Mouse (Mus musculus): ENCODE results near the gene Tmco1.
A peak's percentile ranks its signal among the peaks of the same experiment; 100 is the strongest.

Tmco1 gene

GRCm38 (mm10) chr1:167308261-167309054 lies at the start of gene Tmco1:
Tmco1 (plus strand) TSS chr1:167308378.
- peak; percentile 97 for DNase-seq (ENCODE audit: low spot score)

DNA sequence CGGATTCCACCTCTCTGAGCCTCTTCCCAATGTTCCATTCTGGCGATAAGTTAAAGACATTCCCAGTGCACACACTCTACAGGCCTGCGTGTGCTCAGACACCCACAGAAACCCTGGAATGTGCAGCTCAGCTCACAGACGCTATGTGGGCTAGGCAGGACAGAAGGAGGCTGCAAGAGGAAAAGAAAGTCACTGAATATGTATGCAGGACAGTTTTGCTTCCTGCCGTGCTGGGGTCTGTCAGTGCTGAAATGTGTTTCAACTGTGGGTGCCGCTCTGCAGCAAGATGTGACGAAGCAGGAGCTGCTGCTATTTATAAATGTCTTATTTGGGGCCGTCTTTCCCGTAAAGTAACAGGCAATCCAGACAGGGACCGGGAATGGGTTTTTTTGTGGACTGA lies 48.5 kb upstream of the Tmco1 start:
- DNase-seq (ENCODE audit: low spot score) = no peak

DNA sequence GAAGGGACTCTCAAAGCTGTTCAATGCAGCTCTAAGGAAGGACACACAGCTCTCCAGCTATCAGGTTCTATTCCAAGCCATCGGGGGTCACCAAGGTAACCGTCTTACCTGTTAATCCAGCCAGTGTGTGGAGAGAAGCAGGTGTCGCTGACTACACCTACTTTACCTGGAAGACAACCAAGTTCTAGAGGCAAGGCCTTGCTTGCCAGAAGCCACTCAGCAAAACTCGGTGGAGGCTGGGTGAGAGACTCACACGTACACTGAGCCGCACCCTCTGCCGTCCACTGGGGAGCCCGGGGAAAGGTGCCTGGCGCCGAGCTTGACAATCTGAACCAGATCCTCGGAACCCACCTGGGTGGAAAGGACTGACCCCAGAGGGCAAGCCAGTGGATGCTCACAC lies 46.4 kb upstream of the Tmco1 start:
- DNase-seq (ENCODE audit: low spot score) = no peak

DNA sequence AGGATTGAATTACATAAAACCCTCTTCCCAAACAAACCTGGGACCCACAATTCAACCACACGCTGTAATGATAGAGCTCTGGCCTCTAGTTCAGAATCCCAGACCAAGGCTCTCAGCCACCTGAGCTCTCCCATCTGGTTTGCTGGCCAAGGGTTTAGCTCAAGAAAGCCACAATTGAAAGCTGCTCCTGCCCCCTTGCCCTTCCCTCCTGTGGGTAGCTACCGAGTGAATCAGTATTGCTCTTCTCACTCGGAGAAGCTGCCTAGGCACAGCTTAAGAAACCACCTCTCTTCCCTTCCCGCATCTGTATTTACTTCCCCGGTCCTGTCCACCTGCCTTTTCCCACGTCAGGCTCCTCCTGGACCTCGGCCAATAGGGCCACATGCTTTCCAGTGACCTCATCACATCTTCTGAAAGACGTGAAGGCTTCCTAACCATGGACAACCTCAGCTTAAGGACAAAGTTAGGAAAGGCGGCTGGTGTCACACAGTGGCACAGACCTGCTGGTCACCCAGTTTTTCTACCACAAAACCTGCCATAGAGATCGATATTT lies 45.6 kb upstream of the Tmco1 start:
- DNase-seq (ENCODE audit: low spot score) = no peak

GRCm38 (mm10) chr1:167265366-167265765 lies 42.8 kb upstream of the Tmco1 start:
- DNase-seq (ENCODE audit: low spot score) = no peak

DNA sequence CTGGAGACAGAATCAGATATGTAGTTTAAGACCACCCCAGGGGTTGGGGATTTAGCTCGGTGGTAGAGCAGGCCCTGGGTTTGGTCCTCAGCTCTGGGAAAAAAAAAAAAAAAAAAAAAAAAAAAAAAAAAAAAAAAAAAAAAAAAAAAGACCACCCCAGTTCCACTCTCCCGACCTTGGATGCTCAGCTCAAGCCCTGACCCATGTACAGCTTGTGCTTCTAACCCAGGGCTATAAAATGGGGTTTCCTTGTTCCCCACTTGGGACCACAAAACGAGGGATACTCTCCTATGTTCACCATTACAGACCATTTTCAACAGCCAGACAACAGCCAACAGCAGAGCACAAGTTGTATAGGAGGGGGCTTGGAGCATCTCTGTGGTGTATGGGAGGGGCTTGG lies 41.5 kb upstream of the Tmco1 start:
- DNase-seq (ENCODE audit: low spot score) = no peak

GRCm38 (mm10) chr1:167268360-167269063 lies 39.7 kb upstream of the Tmco1 start:
- DNase-seq (ENCODE audit: low spot score) = no peak

DNA sequence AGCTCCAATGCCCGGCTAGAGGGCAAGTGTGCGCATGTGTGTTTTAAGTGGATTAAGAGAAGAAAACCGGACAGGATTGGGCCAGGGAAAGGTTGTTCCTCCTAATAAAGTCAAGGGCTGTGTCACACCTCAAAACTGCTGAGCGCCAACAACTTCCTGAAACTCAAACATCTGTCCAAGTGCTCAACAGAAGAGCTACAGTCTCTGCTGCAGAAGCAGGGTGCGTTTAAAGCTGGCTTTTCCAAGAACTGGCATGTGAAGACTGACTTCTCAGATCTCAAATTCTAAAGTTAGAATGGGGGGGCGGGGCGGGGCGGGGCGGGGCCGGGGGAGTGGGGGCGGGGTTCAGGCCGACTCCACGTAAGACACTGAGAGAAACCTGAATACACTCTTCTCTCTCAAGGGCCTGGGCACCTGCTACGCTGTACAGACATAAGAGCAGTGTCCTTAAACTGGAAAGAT lies 38.8 kb upstream of the Tmco1 start:
- DNase-seq (ENCODE audit: low spot score) = no peak

DNA sequence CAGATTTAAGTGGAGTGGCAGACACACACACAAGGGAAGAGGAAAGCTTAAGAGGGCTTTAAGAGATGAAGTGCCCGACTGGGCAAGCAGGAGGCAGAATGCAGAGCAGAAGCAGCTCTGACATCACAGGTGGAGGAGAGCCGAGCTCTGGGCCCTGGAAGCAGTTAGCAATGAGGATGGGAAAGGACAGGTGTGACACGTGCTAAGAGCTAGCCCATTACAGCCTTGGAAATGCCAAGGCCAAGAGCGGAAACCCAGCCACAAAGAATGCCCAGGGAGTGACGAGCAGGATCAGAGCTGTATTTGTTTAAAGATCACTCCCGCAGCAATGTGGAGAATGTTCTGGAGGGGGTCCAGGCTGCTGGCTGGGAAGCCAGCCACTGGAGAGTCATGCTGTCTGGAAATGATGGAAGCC lies 38.3 kb upstream of the Tmco1 start:
- DNase-seq (ENCODE audit: low spot score) = no peak

GRCm38 (mm10) chr1:167270342-167271111 lies 37.7 kb upstream of the Tmco1 start:
- peak; percentile 50 for DNase-seq (ENCODE audit: low spot score)

DNA sequence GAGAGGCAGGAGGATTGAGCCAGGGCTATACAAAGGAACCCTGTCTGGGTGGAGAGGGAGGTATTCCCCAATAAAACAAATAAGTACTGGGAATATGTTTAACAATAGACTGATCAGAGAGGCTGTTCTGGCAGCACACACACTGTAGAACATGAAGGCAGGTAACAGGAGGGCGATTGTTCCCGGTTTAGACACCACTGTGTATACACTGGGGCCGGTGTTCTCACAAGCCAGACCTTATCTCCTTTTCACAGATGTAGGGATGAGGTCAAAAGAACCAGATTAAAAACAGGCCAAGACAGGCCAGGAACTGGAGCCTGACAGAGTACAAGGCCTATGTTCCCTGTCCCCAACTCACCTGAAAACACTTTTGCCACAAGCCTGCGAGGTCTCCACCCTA lies 36.9 kb upstream of the Tmco1 start:
- DNase-seq (ENCODE audit: low spot score) = no peak

- DNase-seq (ENCODE audit: low spot score) = no peak
Measured at GRCm38 (mm10) chr1:167271841-167272240, 36.3 kb upstream of the Tmco1 start.

DNA sequence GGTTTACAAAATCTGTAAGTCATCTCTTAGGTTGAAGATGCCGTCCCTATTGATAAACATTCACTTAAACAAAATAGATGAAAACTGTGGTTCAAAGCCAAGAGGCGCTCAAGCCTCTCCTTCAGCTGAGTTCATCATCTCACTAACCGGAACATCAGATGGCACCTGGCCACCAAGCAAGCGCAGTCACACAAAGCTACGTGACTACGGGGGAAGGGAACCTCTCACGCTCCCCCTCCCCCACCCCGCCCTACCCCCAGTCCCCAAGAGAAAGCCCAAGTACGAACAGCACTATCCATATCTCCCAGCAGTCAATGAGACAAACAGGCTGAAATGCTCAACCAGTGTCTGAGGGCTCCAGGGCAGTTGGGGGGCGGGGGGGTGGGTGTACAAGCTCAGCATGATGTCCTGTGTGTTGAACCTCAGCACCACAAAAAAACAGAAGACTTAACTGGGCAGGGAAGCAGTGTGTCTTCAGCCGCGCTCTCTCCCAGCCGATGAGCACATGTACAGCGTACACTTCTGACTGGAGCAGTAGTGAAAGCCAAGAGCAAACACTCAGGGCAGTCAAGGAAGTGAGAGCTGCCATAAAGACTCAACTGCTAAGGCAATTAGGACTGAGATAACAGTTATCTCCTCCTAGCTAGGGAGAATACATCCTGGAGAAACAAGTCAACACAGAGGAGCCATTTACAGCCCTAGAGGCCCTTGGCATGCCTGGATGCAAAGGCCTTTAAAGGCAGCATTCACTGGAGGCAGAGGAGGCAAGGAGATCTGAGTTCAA lies 34.6 kb upstream of the Tmco1 start:
- DNase-seq (ENCODE audit: low spot score) = no peak

DNA sequence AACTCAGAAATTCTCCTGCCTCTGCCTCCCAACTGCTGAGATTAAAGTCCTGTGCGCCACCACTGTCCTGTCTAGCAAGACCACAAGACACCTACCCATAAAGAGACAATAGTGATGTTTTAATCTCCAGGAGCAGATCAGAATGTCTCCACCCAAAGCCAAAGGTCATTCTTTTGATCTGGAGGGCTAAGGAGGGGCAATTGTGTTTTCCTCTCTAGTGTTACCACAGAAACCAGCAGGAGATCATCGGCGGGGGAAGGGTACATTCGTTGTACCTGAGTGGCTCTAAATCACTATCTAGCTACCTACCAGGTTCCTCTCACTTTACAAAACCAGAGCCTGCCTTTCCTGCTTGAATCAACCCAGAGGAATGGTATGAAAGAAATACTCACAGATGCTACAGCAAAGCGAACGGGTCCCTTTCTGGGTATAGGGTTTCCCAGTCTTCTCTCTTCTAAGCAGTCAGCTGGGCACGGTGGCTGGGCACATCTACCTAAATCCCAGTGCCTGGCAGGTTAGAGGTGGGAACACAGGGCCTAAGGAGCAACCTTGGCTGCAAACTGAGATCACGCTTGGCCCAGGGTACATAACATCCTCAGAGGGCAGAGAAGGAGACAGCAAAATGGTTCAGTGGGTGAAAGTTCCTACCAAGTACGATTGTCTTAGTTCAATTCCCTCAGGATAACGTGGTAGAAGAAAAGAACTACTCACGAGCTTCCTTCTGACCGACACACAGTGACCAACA lies 33.4 kb upstream of the Tmco1 start:
- DNase-seq (ENCODE audit: low spot score) = no peak

GRCm38 (mm10) chr1:167278395-167278794 lies 29.8 kb upstream of the Tmco1 start:
- no peak for DNase-seq (ENCODE audit: low spot score)

GRCm38 (mm10) chr1:167279160-167279715 lies 28.9 kb upstream of the Tmco1 start:
- no peak for DNase-seq (ENCODE audit: low spot score)

DNA sequence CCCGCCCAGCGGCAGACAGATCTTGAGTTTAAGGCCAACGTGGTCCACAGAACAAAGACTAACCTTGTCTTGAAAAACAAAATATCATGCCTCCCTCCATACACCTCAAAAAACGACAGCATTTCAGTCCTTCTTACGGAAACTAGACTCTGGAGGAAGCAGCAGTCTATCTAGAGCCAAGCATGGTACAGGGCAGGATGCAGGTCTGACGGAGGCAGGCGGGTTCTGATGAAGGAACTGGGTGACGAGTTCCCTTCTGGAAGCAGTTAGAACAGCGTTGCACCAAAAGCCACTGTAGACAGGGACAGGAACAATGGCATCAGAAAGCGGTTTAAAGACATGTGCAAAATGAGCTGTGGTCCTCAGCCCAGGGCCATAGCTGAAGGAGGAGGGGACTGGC lies 28.1 kb upstream of the Tmco1 start:
- DNase-seq (ENCODE audit: low spot score) = no peak

- no peak for DNase-seq (ENCODE audit: low spot score)
Measured at GRCm38 (mm10) chr1:167282112-167282511, 26.1 kb upstream of the Tmco1 start.

GRCm38 (mm10) chr1:167282768-167283167 lies 25.4 kb upstream of the Tmco1 start:
- no peak for DNase-seq (ENCODE audit: low spot score)

DNA sequence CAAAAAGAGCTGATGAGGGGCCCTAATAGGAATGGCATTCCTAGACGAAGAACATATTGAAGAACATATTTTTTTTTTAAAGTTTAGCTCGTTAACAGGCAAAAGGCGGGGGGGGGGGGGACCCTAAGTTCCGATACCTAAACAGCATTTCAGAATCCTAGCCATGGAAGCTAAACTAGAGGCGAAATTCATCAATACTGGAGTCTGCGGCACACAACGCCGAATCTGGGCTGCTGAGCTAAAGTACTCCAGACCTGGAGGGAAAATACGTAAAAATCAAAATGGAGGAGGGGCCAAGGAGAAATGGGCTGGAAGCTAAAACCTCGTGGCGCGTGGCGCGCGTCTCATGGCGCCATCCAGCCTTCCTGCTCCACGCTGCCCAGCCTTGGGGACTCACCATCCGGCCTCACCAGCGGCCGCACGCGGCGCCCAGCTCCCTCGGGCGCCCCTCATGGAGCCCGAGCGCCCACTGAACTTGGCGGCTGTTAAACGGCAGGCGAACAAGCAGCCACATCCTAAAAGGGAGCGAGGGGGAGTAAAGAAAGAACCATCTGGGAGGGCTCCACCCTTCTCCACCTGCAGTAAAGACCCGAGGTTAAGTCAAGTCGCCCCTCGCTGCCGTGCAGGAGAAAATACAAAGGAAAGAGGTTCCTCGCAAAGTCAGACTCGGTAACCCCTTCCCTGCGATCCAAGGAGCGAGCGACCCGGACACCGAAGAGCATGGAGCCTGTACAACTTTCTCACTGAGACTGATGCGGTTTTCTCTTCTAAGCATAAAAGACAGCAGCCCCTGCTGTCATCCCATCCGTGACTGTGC lies 24.5 kb upstream of the Tmco1 start:
- DNase-seq (ENCODE audit: low spot score) = peak; percentile 76

Data from embryo, embryonic 10 days (tissue).